Mouse (Mus musculus) embryonic stem cell, embryonic (primary cell): ENCODE measurements around the gene Ulk1.

Experiments
- CTCF ChIA-PET, 4 experiments: fragments of 300-600 bp in 2 of 4; fragments of 350-600 bp in 2 of 4; sonication (Branson Sonifier 250); formaldehyde crosslinking; loops; one replicate each; lab custom pipeline; 2022; ENCODE audit warnings: inconsistent platforms in 2 of 4; lab: Charles Lee
- POLR2A ChIA-PET, 4 experiments: fragments of 300-600 bp in 2 of 4; fragments of 350-600 bp in 2 of 4; sonication (Branson Sonifier 250); formaldehyde crosslinking; loops; one replicate each; lab custom pipeline; 2022; ENCODE audit warnings: antibody characterized with exemption in 4 of 4, inconsistent platforms in 1 of 4; lab: Charles Lee

The Ulk1 gene

DNA sequence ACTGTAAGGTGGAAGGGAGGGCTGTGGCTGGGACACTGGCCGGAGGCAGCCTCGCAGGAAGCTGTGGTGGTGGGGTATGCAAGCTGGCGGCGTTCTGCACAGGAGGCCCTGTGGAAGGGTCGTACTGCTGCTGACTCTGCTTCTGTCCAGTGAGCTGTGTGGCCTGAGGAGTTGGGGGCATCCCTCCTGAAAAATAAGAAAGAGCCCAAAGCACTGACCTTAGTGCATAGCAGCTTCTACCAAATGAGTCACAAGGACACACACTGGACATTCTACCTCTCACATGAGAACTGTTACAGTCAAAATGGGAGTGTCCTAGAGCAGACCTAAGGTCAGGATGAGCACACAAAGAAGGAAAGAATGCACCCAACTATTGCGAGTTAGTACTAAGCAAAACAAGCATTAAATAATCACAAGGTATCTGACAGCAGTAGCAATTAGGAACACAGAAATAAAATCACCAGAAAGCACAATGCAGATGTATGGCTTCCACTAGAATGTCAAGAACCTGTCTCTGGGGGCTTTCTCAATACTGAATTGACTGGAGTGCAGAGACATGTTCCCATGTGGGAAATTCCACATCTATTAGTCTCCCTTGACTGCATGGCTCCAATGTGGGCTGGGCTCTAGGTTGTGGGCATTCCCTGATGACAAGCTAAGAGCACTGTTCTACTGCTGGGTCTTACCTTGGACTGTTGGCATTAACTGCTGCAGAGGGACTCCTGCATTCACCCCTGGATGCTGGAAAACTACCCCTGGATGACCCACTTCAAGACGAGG, 70.2 kb downstream of the Ulk1 start:
- POLR2A ChIA-PET = interaction anchor here in 2 of 4 experiments (0.5 to 0.6 kb wide), 2 partner anchors 15 to 216 kb away, joined by 4 to 5 read pairs; no protein-coding TSS in a partner anchor
- CTCF ChIA-PET = no interaction called here

DNA sequence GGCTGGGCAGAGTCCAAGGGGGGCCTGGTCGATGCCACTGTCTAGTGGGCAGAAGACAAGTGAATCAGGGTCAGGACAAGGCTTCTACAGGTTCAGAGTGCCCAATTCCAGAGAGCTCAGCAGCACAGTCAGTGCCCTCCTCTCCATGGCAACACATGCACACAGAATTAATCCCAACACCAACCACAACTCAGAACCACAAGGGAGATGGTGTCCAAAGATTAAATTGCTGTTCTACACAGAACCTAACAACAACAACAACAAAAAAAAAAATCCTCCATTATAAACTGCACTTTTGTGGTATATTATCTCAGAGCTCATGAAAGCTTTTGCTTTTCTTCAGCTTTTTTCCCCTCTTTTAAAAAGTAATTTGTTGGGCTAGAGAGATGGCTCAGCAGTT, 74.3 kb downstream of the Ulk1 start:
- ChIA-PET CTCF (no interaction called here), POLR2A (interaction anchor here in 1 of 4 experiments (0.7 to 1.1 kb wide), 2 partner anchors 27 to 97 kb away, joined by 3 to 4 read pairs; no protein-coding TSS in a partner anchor)
